Mouse (Mus musculus) stomach, postnatal 0 days (tissue): ENCODE measurements around the gene Ccdc88b. TPM values are rescaled to one million over a fixed set of nuclear protein-coding genes. Genes with fewer than 3 reads are reported as not detected.

Source experiments
- ATAC-seq: fragments of 200-750 bp; cut with Nextera tagmentation; 2 replicates; pipeline ENCODE4 v1.8.0; 2017; ENCODE audit not compliant: low FRiP score, low TSS enrichment
- DNase-seq: peaks from one replicate; pipeline ENCODE4 v3.0.0-alpha.2; 2016; ENCODE audit warnings: low spot score
- H3K27ac ChIP-seq: fragments of 300-500 bp; sonication (generic); replicated peaks from 2 replicates; pipeline ENCODE4 v1.5.1; 2014; ENCODE audit warnings: mild to moderate bottlenecking, control low read depth
- H3K27me3 ChIP-seq: fragments of 300-500 bp; sonication (generic); 2 replicates; pipeline ENCODE4 v1.6.1; 2014; ENCODE audit warnings: low read length; ENCODE audit not compliant: control insufficient read depth, insufficient read depth
- H3K36me3 ChIP-seq: fragments of 300-500 bp; sonication (generic); 2 replicates; pipeline ENCODE4 v1.6.1; 2014; ENCODE audit warnings: low read length, mixed read lengths; ENCODE audit not compliant: control insufficient read depth, insufficient read depth
- H3K4me1 ChIP-seq: fragments of 300-500 bp; sonication (generic); replicated peaks from 2 replicates; pipeline ENCODE4 v1.6.1; 2014; ENCODE audit warnings: antibody characterized with exemption; ENCODE audit not compliant: control insufficient read depth, insufficient read depth
- H3K4me2 ChIP-seq: fragments of 300-500 bp; sonication (generic); replicated peaks from 2 replicates; pipeline ENCODE4 v1.6.1; 2014; ENCODE audit warnings: low read depth, mild to moderate bottlenecking, control low read depth, moderate library complexity
- H3K4me3 ChIP-seq: fragments of 300-500 bp; sonication (generic); 2 replicates; pipeline ENCODE4 v1.5.1; 2014; ENCODE audit warnings: low read depth, low read length, control low read depth
- H3K9ac ChIP-seq: fragments of 300-500 bp; sonication (generic); 2 replicates; pipeline ENCODE4 v1.6.1; 2014; ENCODE audit warnings: mild to moderate bottlenecking, low read length, control low read depth, mixed read lengths
- H3K9me3 ChIP-seq: fragments of 300-500 bp; sonication (generic); 2 replicates; pipeline ENCODE4 v1.6.1; 2016; ENCODE audit warnings: low read length; ENCODE audit not compliant: control insufficient read depth
- CTCF ChIP-seq: IDR thresholded peaks from 2 replicates; pipeline ENCODE4 v1.5.1; 2016; ENCODE audit warnings: antibody characterized with exemption, low read depth, mild to moderate bottlenecking, moderate library complexity
- EP300 ChIP-seq: optimal IDR thresholded peaks from 2 replicates; pipeline ENCODE3; 2016; ENCODE audit warnings: antibody characterized with exemption
- WGBS: fragments of 180-500 bp; shearing (Covaris S2); extraction: QIAGEN DNeasy Blood & Tissue Kit; methylation state at CpG from one replicate; pipeline ENCODE4 v1.1.7; 2014; 5-methylcytosine and 5-hydroxymethylcytosine counted together
- polyA plus RNA-seq: library from polyadenylated mRNA; unstranded; fragments of >200 nt; fragmentation: Nextera tagmentation; extraction: Ambion mirVana; gene quantifications from 2 replicates; pipeline ENCODE4 v1.2.1, GENCODE M21; 2015

Gene Ccdc88b
- 0.34 and 0.45 TPM in 2 replicates for polyA plus RNA-seq

GRCm38 (mm10) chr19:6858031-6858430 lies at the start of gene Ccdc88b:
Ccdc88b (minus strand) TSS chr19:6858211.
- no peak for ATAC-seq
- Histone ChIP-seq H3K9ac (no peak within 1 kb of the TSS), H3K4me2 (no peak within 1 kb of the TSS), H3K4me3 (no peak within 1 kb of the TSS), H3K9me3 (no peaks in the 10 kb centered on the region), H3K27me3 (no peaks in the 10 kb centered on the region), H3K27ac (no peak within 1 kb of the TSS), H3K36me3 (no peaks in the 10 kb centered on the region), H3K4me1 (no peaks in the 10 kb centered on the region; the same call in 1 of the 2 replicates)
- TF ChIP-seq EP300: no peak
- TF ChIP-seq CTCF: no peak
- DNase-seq: no peak
- WGBS: 61% methylated on average over 7 of the region's 7 CpGs

- 93% methylated on average over 8 of the region's 8 CpGs for WGBS
- H3K4me1 ChIP-seq: peaks cover 4% of the 10 kb centered on the region; the same call in 1 of the 2 replicates
- peaks cover 11% of the 10 kb centered on the region; the same call in 1 of the 2 replicates for H3K36me3 ChIP-seq
- H3K27ac ChIP-seq: no peak overlapping the region
- H3K27me3 ChIP-seq: no peaks in the 10 kb centered on the region
- no peaks in the 10 kb centered on the region for H3K9me3 ChIP-seq
- H3K4me2 ChIP-seq: no peak overlapping the region
- no peak overlapping the region for H3K9ac ChIP-seq
- ATAC-seq (no peak), DNase-seq (peak; percentile 15)
- TF ChIP-seq CTCF: no peak
- no peak overlapping the region for H3K4me3 ChIP-seq
These were observed 49.1 kb upstream of the Ccdc88b start for GRCm38 (mm10) chr19:6907094-6907493.

- Histone ChIP-seq H3K9ac (no peak overlapping the region), H3K9me3 (no peaks in the 10 kb centered on the region), H3K36me3 (peaks cover 9% of the 10 kb centered on the region; the same call in 1 of the 2 replicates), H3K27ac (no peak overlapping the region), H3K4me1 (peaks cover 4% of the 10 kb centered on the region; the same call in 1 of the 2 replicates), H3K4me2 (no peak overlapping the region), H3K4me3 (no peak overlapping the region), H3K27me3 (no peaks in the 10 kb centered on the region)
- DNase-seq (no peak), ATAC-seq (no peak)
- 75% methylated on average over 3 of the region's 3 CpGs for whole genome bisulfite sequencing
- TF ChIP-seq CTCF (no peak), EP300 (no peak)
These were observed 48.2 kb upstream of the Ccdc88b start for GRCm38 (mm10) chr19:6906199-6906598.

- WGBS: 87% methylated on average over 11 of the region's 11 CpGs
These were observed 47.6 kb upstream of the Ccdc88b start for GRCm38 (mm10) chr19:6905498-6906159.

DNA sequence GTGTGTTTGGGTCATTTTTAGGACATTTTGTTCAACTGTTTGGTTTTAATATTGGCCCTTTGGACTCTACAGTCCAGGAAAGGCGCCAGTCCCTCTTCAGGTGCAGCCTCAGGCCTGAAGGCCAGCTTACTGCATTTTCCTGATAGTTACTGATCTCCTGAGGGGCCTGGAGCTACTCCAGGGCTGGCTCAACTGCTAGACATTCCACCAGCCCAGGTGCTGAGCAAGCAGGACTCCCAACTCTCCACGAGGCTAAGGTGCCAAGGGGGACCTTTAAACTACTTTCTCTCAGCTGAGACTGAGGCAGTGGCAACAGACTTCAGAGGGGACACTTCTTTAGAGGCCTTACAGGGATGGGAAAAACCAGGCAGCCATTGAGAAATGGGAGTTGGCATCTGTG lies 46.8 kb upstream of the Ccdc88b start:
- H3K9ac ChIP-seq: no peak overlapping the region
- no peak for ATAC-seq
- peaks cover 7% of the 10 kb centered on the region; the same call in 1 of the 2 replicates for H3K36me3 ChIP-seq
- no peak overlapping the region for H3K4me3 ChIP-seq
- no peak for DNase-seq
- TF ChIP-seq EP300 (no peak), CTCF (no peak)
- no peak overlapping the region for H3K4me2 ChIP-seq
- no peak overlapping the region for H3K27ac ChIP-seq
- 84% methylated on average over 2 of the region's 2 CpGs for WGBS
- H3K4me1 ChIP-seq: peaks cover 4% of the 10 kb centered on the region; the same call in 1 of the 2 replicates
- H3K9me3 ChIP-seq: no peaks in the 10 kb centered on the region
- no peaks in the 10 kb centered on the region for H3K27me3 ChIP-seq

More at GRCm38 (mm10) chr19:6905498-6906159, 47.6 kb upstream of the Ccdc88b start:
- no peak for TF ChIP-seq CTCF
- TF ChIP-seq EP300: no peak
- Histone ChIP-seq H3K4me3 (no peak overlapping the region), H3K4me2 (no peak overlapping the region), H3K36me3 (peaks cover 7% of the 10 kb centered on the region; the same call in 1 of the 2 replicates), H3K9ac (no peak overlapping the region), H3K27me3 (no peaks in the 10 kb centered on the region), H3K9me3 (no peaks in the 10 kb centered on the region), H3K4me1 (peaks cover 4% of the 10 kb centered on the region; the same call in 1 of the 2 replicates), H3K27ac (no peak overlapping the region)
- DNase-seq (no peak), ATAC-seq (no peak)

- no peak for DNase-seq
- TF ChIP-seq CTCF: no peak
- no peak for TF ChIP-seq EP300
- Histone ChIP-seq H3K4me2 (no peak overlapping the region), H3K4me1 (peaks cover 1% of the 10 kb centered on the region; the same call in 1 of the 2 replicates), H3K9ac (no peak overlapping the region), H3K27me3 (no peaks in the 10 kb centered on the region), H3K27ac (no peak overlapping the region), H3K9me3 (no peaks in the 10 kb centered on the region), H3K36me3 (peaks cover 7% of the 10 kb centered on the region; the same call in 1 of the 2 replicates), H3K4me3 (no peak overlapping the region)
- ATAC-seq: no peak
- 86% methylated on average over 1 of the region's 1 CpGs for WGBS
These were observed 45.0 kb upstream of the Ccdc88b start for GRCm38 (mm10) chr19:6903031-6903430.
